Mouse (Mus musculus): Measurements from ENCODE around the gene Nod1.

Gene Nod1

GRCm38 (mm10) chr6:54934930-54935329 is 37.5 kb downstream of the Nod1 start:
- no peak for DNase-seq

- no peak for DNase-seq
Observed at GRCm38 (mm10) chr6:54934313-54934712, 38.1 kb downstream of the Nod1 start.

- no peak for DNase-seq
Observed at GRCm38 (mm10) chr6:54933866-54934265, 38.5 kb downstream of the Nod1 start.

- DNase-seq = no peak
Observed at GRCm38 (mm10) chr6:54933216-54933615, 39.2 kb downstream of the Nod1 start.

GRCm38 (mm10) chr6:54932526-54932925 is 39.9 kb downstream of the Nod1 start:
- no peak for DNase-seq

GRCm38 (mm10) chr6:54931641-54932040 is 40.8 kb downstream of the Nod1 start:
- no peak for DNase-seq

GRCm38 (mm10) chr6:54927946-54928345 is 44.5 kb downstream of the Nod1 start:
- DNase-seq = no peak

- DNase-seq = no peak
Observed at GRCm38 (mm10) chr6:54926899-54927298, 45.5 kb downstream of the Nod1 start.

GRCm38 (mm10) chr6:54925736-54926440 is 46.5 kb downstream of the Nod1 start:
- no peak for DNase-seq

- no peak for DNase-seq
Observed at GRCm38 (mm10) chr6:54924538-54924937, 47.9 kb downstream of the Nod1 start.

GRCm38 (mm10) chr6:54918521-54918920 is 53.9 kb downstream of the Nod1 start:
- no peak for DNase-seq

- peak; percentile 69 to 72 for DNase-seq
Observed at GRCm38 (mm10) chr6:54917523-54917922, 54.9 kb downstream of the Nod1 start.

GRCm38 (mm10) chr6:54916941-54917340 is 55.5 kb downstream of the Nod1 start:
- no peak for DNase-seq

GRCm38 (mm10) chr6:54916163-54916562 is 56.2 kb downstream of the Nod1 start:
- no peak for DNase-seq

GRCm38 (mm10) chr6:54914977-54915376 is 57.4 kb downstream of the Nod1 start:
- peak in 1 of 2 experiments; percentile 17 for DNase-seq

- DNase-seq = peak in 1 of 2 experiments; percentile 17
Observed at GRCm38 (mm10) chr6:54906053-54907040, 66.1 kb downstream of the Nod1 start.

- DNase-seq = no peak
Observed at GRCm38 (mm10) chr6:54902547-54902946, 69.9 kb downstream of the Nod1 start.

- no peak for DNase-seq
Observed at GRCm38 (mm10) chr6:54900256-54900655, 72.2 kb downstream of the Nod1 start.

- no peak for DNase-seq
Observed at GRCm38 (mm10) chr6:54891384-54891783, 81.0 kb downstream of the Nod1 start.

GRCm38 (mm10) chr6:54890221-54890620 is 82.2 kb downstream of the Nod1 start:
- no peak for DNase-seq

- no peak for DNase-seq
Observed at GRCm38 (mm10) chr6:54886195-54886594, 86.2 kb downstream of the Nod1 start.

GRCm38 (mm10) chr6:54883424-54883823 is 89.0 kb downstream of the Nod1 start:
- no peak for DNase-seq

- DNase-seq = no peak
Observed at GRCm38 (mm10) chr6:54880086-54880485, 92.3 kb downstream of the Nod1 start.

- no peak for DNase-seq
Observed at GRCm38 (mm10) chr6:54878546-54878945, 93.9 kb downstream of the Nod1 start.

Data from cerebellum, postnatal 10 days (tissue).